Mouse (Mus musculus) limb, embryonic 10.5 days (tissue): Measurements from ENCODE around the gene Stk10. TPM values are rescaled to one million over a fixed set of nuclear protein-coding genes. Genes with fewer than 3 reads are reported as not detected.

Experiments
- polyA plus RNA-seq: library from polyadenylated mRNA; unstranded; fragments of >200 nt; fragmentation: Nextera tagmentation; extraction: Ambion mirVana; gene quantifications from 2 replicates; pipeline ENCODE4 v1.2.1, GENCODE M21; 2016

The Stk10 gene
- polyA plus RNA-seq, 1 experiment from 2014 or later: 2.8 TPM

Other genes with a start within 250 kb of the Stk10 start
- gene Hba-a1, start 249.8 kb upstream of the Stk10 start, polyA plus RNA-seq: 1,811 and 2,033 TPM in 2 replicates
- gene Hbq1b, start 246.3 kb upstream of the Stk10 start, polyA plus RNA-seq: 5.7 and 5.9 TPM in 2 replicates
- 3,476 and 3,759 TPM in 2 replicates for gene Hba-a2, start 236.8 kb upstream of the Stk10 start, polyA plus RNA-seq
- not detected in 2 replicates for gene Hbq1a, start 233.2 kb upstream of the Stk10 start, polyA plus RNA-seq
- 25.0 and 31.3 TPM in 2 replicates for gene Sh3pxd2b, start 185.5 kb upstream of the Stk10 start, polyA plus RNA-seq
- 74.2 and 82.0 TPM in 2 replicates for gene Ubtd2, start 77.9 kb upstream of the Stk10 start, polyA plus RNA-seq
- gene Efcab9, start 1.2 kb upstream of the Stk10 start, polyA plus RNA-seq: 0.38 TPM in 1 of 2 replicates, not detected in the other
- 77.6 and 96.4 TPM in 2 replicates for gene Fbxw11, start 109.4 kb downstream of the Stk10 start, polyA plus RNA-seq